Mouse (Mus musculus) lung, adult 2 months (tissue): ENCODE data around the gene Cdx2.

Source experiments
- CTCF ChIP-seq: fragments of 200-500 bp; IDR thresholded peaks from 2 replicates; pipeline ENCODE4 v1.5.1; 2011; ENCODE audit warnings: mild to moderate bottlenecking, low read length, control low read depth; ENCODE audit not compliant: insufficient read depth
- POLR2A ChIP-seq: fragments of 200-500 bp; IDR thresholded peaks from 2 replicates; pipeline ENCODE4 v1.6.1; 2011; ENCODE audit warnings: low read depth, mild to moderate bottlenecking, control low read depth, low read length, borderline replicate concordance; ENCODE audit errors: extremely low read depth

- TF ChIP-seq CTCF (no peak), POLR2A (no peak)
These were observed 37.0 kb downstream of the Cdx2 start, which contains the start of gene Pdx1 for GRCm38 (mm10) chr5:147269926-147270672.
